Mouse (Mus musculus): Measurements from ENCODE around the gene Snx9. TPM values are rescaled to one million over a fixed set of nuclear protein-coding genes. Genes with fewer than 3 reads are reported as not detected.

The Snx9 gene
- total and polyA plus RNA-seq, 2 experiments from 2014 or later = 5.6 to 8.7 TPM

DNA sequence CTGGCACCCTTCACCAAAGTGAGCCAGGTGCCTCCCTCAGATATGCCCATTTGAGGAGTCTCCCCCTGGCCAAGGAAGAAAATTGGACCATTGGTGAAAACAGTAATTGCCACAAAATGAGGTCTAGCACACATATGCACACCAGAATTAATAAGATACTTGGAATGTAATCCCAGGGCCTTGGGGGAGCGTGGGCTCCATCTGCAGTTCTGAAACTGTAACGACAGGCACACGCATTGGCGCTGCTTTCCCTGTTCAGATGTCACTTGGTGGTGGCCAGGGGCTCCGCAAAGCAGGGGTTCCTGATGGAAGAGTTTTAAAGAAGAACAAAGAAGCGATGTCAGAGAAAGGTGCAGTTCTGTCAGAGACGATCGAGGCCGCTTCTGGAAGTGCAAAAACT is 82.2 kb downstream of the Snx9 start:
- Histone ChIP-seq H3K27ac (ENCODE audit: low read depth, low read length) (no peak overlapping the region), H3K9ac (no peak overlapping the region), H3K36me3 (ENCODE audit: insufficient read depth) (no peaks in the 10 kb centered on the region), H3K27me3 (ENCODE audit: insufficient read depth, low read length) (no peaks in the 10 kb centered on the region), H3K4me3 (ENCODE audit: low read depth, low read length) (no peak overlapping the region), H3K9me3 (ENCODE audit: low read length) (no peaks in the 10 kb centered on the region), H3K4me2 (ENCODE audit: low read depth) (no peak overlapping the region), H3K4me1 (ENCODE audit: insufficient read depth) (no peaks in the 10 kb centered on the region)
- DNase-seq (peak; percentile 68), ATAC-seq (peak; percentile 69; the same call in 1 of the 2 replicates)
- 66% methylated on average over 9 of the region's 9 CpGs for WGBS
- peak; percentile 75 for TF ChIP-seq CTCF (IDR thresholded peaks at IDR 0.05; ENCODE audit: low read depth)

DNA sequence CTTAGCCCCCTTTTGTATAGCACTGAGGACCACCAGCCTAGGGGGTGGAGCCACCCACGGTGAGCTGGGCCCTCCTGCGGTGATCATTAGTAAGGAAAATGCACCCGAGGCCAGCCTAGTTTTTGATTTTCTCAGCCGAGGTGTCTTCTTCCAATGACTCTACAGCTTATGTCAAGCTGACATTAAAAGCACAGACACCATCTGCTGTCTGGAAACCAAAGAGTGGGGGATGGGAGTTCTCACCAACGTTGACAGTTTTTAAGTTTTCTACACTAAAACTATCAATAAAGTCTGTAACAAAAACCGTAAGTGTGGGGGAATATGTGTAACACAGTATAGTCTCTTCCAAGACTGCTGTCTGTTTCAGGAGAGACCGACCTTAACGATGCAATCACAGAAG is 83.1 kb downstream of the Snx9 start:
- no peak overlapping the region for H3K4me2 ChIP-seq (ENCODE audit: low read depth)
- no peaks in the 10 kb centered on the region for H3K27me3 ChIP-seq (ENCODE audit: insufficient read depth, low read length)
- H3K4me3 ChIP-seq (ENCODE audit: low read depth, low read length) = no peak overlapping the region
- no peak for TF ChIP-seq CTCF (IDR thresholded peaks at IDR 0.05; ENCODE audit: low read depth)
- DNase-seq (peak; percentile 69), ATAC-seq (peak; percentile 65)
- no peaks in the 10 kb centered on the region for H3K9me3 ChIP-seq (ENCODE audit: low read length)
- H3K4me1 ChIP-seq (ENCODE audit: insufficient read depth) = no peaks in the 10 kb centered on the region
- no peaks in the 10 kb centered on the region for H3K36me3 ChIP-seq (ENCODE audit: insufficient read depth)
- H3K9ac ChIP-seq = no peak overlapping the region
- WGBS = 37% methylated on average over 8 of the region's 8 CpGs
- no peak overlapping the region for H3K27ac ChIP-seq (ENCODE audit: low read depth, low read length)

DNA sequence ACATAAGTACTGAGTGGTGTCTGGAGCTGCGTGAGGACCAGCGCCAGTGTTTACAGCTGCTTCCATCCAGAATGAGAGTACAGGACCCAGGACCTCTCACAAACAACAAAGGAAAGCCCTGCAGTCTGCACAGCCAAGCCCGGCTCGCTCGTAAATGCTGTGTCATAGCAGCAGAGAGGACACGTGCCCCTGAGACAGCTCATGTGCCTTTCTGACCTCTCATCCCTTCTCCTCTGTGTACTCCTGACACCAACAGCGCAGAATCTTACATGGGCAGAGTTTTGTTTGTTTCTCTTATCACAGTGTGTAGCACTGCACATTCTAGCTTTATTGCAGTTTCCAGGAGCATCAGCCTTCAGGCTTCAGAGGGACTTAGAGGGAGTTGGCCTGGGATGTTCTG is 85.6 kb downstream of the Snx9 start:
- no peak for ATAC-seq
- TF ChIP-seq CTCF (IDR thresholded peaks at IDR 0.05; ENCODE audit: low read depth) = no peak

DNA sequence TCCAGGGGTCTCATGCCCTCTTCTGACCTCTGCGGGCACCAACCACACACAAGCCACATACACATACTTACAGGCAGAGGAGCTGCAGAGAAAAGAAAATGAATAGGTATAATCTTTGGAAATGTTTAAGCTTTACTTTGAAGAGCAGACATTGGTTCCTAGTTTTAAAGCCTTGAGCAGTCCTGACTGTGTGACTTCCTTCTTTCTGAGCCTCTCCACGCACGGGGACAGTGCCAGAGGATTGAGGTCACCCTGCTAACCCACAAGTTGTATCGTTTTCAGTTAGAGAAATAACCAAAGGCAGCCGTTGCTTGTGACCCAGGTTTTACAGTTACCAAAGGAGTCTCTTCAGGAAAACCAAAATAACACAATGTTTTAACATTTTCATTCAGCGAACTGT is 87.9 kb downstream of the Snx9 start:
- WGBS = 85% methylated on average over 6 of the region's 6 CpGs
- no peak for DNase-seq

More for the DNA sequence above, 85.6 kb downstream of the Snx9 start:
- Histone ChIP-seq H3K9ac (no peak overlapping the region), H3K9me3 (ENCODE audit: low read length) (no peaks in the 10 kb centered on the region), H3K4me1 (ENCODE audit: insufficient read depth) (no peaks in the 10 kb centered on the region), H3K36me3 (ENCODE audit: insufficient read depth) (no peaks in the 10 kb centered on the region), H3K4me3 (ENCODE audit: low read depth, low read length) (no peak overlapping the region), H3K4me2 (ENCODE audit: low read depth) (no peak overlapping the region), H3K27me3 (ENCODE audit: insufficient read depth, low read length) (no peaks in the 10 kb centered on the region), H3K27ac (ENCODE audit: low read depth, low read length) (no peak overlapping the region)
- 88% methylated on average over 7 of the region's 7 CpGs for WGBS
- DNase-seq = no peak

DNA sequence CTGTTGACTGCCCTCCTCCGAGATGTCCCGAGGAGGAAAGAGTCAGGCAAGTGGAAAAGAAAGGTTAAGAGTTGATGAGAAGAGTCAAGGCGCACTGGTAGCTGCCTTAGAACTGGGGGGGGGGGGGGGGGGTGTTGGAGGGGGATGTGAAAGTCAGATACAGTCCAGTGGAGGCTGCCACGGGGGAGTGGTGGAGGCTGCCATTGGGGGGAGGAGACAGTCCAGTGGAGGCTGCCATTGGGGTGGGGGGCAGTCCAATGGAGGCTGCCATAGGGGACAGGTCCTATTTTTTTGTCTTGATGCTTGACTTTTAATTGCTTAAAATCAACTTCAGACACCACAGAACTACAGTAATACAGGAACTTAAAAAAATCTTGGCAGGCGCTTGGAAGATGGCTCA is 91.0 kb downstream of the Snx9 start:
- H3K4me2 ChIP-seq (ENCODE audit: low read depth) = no peak overlapping the region
- no peak overlapping the region for H3K9ac ChIP-seq
- H3K4me3 ChIP-seq (ENCODE audit: low read depth, low read length) = no peak overlapping the region
- DNase-seq (no peak), ATAC-seq (no peak)
- H3K4me1 ChIP-seq (ENCODE audit: insufficient read depth) = no peaks in the 10 kb centered on the region
- no peak overlapping the region for H3K27ac ChIP-seq (ENCODE audit: low read depth, low read length)
- TF ChIP-seq CTCF (IDR thresholded peaks at IDR 0.05; ENCODE audit: low read depth) = no peak
- WGBS = 83% methylated on average over 5 of the region's 5 CpGs
- H3K9me3 ChIP-seq (ENCODE audit: low read length) = no peaks in the 10 kb centered on the region
- H3K27me3 ChIP-seq (ENCODE audit: insufficient read depth, low read length) = no peaks in the 10 kb centered on the region
- no peaks in the 10 kb centered on the region for H3K36me3 ChIP-seq (ENCODE audit: insufficient read depth)

More for the DNA sequence above, 87.9 kb downstream of the Snx9 start:
- no peak overlapping the region for H3K27ac ChIP-seq (ENCODE audit: low read depth, low read length)
- H3K9ac ChIP-seq = no peak overlapping the region
- H3K9me3 ChIP-seq (ENCODE audit: low read length) = no peaks in the 10 kb centered on the region
- no peak for TF ChIP-seq CTCF (IDR thresholded peaks at IDR 0.05; ENCODE audit: low read depth)
- H3K36me3 ChIP-seq (ENCODE audit: insufficient read depth) = no peaks in the 10 kb centered on the region
- H3K27me3 ChIP-seq (ENCODE audit: insufficient read depth, low read length) = no peaks in the 10 kb centered on the region
- ATAC-seq = no peak
- no peaks in the 10 kb centered on the region for H3K4me1 ChIP-seq (ENCODE audit: insufficient read depth)
- no peak overlapping the region for H3K4me3 ChIP-seq (ENCODE audit: low read depth, low read length)
- H3K4me2 ChIP-seq (ENCODE audit: low read depth) = no peak overlapping the region

DNA sequence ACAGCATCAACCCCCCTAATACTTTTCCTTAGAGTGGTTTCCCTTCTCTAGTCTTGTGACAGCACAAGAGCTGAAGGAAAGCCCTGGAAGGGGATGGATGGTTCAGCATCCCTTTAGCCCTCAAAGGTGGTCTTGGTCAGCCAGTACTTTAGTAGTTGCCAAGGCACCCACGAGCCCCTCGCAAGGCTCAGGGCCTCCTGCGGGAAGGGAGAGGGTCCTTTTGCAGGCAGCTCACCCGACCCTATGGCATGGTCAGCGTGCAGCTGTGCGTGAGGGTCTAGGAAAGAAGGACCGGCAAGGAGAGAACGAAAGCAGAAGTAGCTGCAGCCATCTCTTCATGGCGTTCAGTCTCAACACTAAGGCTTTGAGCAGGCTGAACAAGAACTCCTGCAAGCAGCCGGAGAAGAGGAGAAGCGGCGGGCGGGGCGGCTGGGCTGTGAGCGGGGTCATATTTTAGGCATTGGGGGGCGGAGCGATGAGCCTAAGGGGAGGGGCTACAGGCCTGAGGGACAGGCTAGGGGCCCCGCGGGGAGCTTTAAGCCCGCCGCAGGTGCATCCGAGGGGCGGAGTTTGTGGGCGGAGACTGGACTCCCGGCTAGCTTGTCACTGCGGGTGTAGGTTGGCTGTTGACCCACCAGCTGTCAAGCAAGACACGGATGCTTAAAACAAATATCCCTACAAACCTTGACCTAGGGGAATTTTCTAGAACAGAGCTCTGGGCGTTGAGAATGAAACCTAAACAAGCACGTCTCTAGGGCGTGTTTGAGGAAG is 93.6 kb downstream of the Snx9 start:
- 2% methylated on average over 30 of the region's 30 CpGs for WGBS

DNA sequence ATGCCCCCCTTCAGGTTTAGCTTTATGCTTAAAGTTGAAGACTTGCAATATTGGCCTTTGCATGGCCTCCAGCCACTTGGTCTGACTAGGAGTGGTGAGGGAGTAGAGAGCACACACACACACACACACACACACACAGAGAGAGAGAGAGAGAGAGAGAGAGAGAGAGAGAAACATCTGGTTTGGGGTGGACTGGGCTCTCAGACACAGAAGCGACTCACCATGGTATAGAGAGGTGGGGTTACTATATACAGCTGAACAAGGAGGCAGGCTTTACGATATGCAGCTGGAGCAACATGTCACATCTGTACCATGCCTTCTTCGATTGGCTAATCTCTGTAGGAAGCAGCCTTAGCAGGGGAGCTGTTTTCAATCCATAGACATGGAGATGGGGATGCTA is 94.6 kb downstream of the Snx9 start:
- no peak for DNase-seq
- Histone ChIP-seq H3K36me3 (ENCODE audit: insufficient read depth) (no peaks in the 10 kb centered on the region), H3K9me3 (ENCODE audit: low read length) (no peaks in the 10 kb centered on the region), H3K4me3 (ENCODE audit: low read depth, low read length) (no peak overlapping the region), H3K4me1 (ENCODE audit: insufficient read depth) (no peaks in the 10 kb centered on the region), H3K27me3 (ENCODE audit: insufficient read depth, low read length) (peaks cover 6% of the 10 kb centered on the region), H3K9ac (no peak overlapping the region), H3K4me2 (ENCODE audit: low read depth) (no peak overlapping the region), H3K27ac (ENCODE audit: low read depth, low read length) (no peak overlapping the region)
- 77% methylated on average over 3 of the region's 3 CpGs for WGBS
- ATAC-seq = no peak
- no peak for TF ChIP-seq CTCF (IDR thresholded peaks at IDR 0.05; ENCODE audit: low read depth)

More for the DNA sequence above, 93.6 kb downstream of the Snx9 start:
- ATAC-seq = peak; percentile 66
- no peak for TF ChIP-seq CTCF (IDR thresholded peaks at IDR 0.05; ENCODE audit: low read depth)
- H3K36me3 ChIP-seq (ENCODE audit: insufficient read depth) = no peaks in the 10 kb centered on the region
- H3K4me3 ChIP-seq (ENCODE audit: low read depth, low read length) = peak overlapping the region; percentile 40
- H3K9me3 ChIP-seq (ENCODE audit: low read length) = no peaks in the 10 kb centered on the region
- H3K27ac ChIP-seq (ENCODE audit: low read depth, low read length) = no peak overlapping the region
- peak overlapping the region; percentile 79 for H3K4me2 ChIP-seq (ENCODE audit: low read depth)
- H3K4me1 ChIP-seq (ENCODE audit: insufficient read depth) = no peaks in the 10 kb centered on the region
- H3K27me3 ChIP-seq (ENCODE audit: insufficient read depth, low read length) = no peaks in the 10 kb centered on the region
- peak overlapping the region; percentile 48 for H3K9ac ChIP-seq
- peak; percentile 58 for DNase-seq

All from forebrain, postnatal 0 days (tissue).